In the genomic region with DNA sequence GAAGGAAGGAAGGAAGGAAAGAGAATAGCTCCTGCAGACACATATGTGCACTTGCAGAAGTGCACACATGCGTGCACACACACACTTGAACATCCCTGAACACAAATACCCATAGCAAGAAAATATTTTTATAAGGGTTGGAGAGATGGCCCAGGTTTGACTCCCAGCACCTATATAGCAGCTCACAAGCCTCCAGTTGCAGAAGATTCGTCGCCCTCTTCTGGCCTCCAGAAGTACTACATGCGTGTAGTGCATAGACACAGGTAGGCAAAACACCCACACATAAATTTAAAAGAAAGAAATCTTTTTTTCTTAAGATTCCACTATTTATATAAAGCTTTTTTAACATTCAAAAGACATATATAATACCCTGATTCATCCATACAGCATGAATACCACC, we compare ENCODE assay signal across 10 mouse cellular contexts.
DNase-seq lines count a peak whose midpoint lies in the region; ATAC-seq lines count a peak whose summit lies in the region.
"Had no signal": no experiment of that assay in that cellular context is flagged by ENCODE, and none has a peak within 500 bp of the region (broad histone marks: within the 10 kb centered on the region; RNA-seq: fewer than 3 reads in every experiment).

No protein-coding gene starts in this region.

- no peak for ATAC-seq in megakaryocyte-erythroid progenitor cell, adult 5-6 weeks (replicated peaks; ENCODE audit: low FRiP score, low TSS enrichment, poor library complexity, severe bottlenecking)

- DNase-seq in embryo, embryonic 11 days, result peak; percentile 17
- no peak for DNase-seq in embryo, embryonic 10.5 days (ENCODE audit: low spot score)
- DNase-seq in left cerebral cortex, postnatal 4 days, result peak; percentile 13
- no peak for DNase-seq in left cerebral cortex, postnatal 36 days (ENCODE audit: low spot score in 2 of 2)
- DNase-seq in 416B (ENCODE audit: low read depth) (peak; percentile 17), ZHBTc4 (ENCODE audit: low read depth, low spot score) (peak; percentile 65)
- DNase-seq in right cerebral cortex, postnatal 25 days, result no peak
- DNase-seq: adrenal gland, postnatal 10 days; cerebellum, postnatal 36 days had no signal

- intact Hi-C loops in left cerebral cortex, postnatal 4 days (cut with DNase I), result no loop called here
- intact Hi-C loops in left cerebral cortex, postnatal 36 days (cut with DNase I), result no loop called here

Comparison
In these comparisons a context has a peak if more than half of its experiments do, and no peak if none do; other contexts are left out.
1. DNase-seq: peak in embryo, embryonic 11 days (single experiment), left cerebral cortex, postnatal 4 days (single experiment), 416B (single experiment) and ZHBTc4 (single experiment); none in embryo, embryonic 10.5 days (single experiment), left cerebral cortex, postnatal 36 days (0 of 2) and right cerebral cortex, postnatal 25 days (single experiment).